Mouse (Mus musculus): Measurements from ENCODE around the gene Gp5. TPM values are rescaled to one million over a fixed set of nuclear protein-coding genes. Genes with fewer than 3 reads are reported as not detected.

Gp5 gene
- total and polyA plus RNA-seq, 2 experiments from 2014 or later: 0.78 to 2.6 TPM

GRCm38 (mm10) chr16:30290436-30290835, 20.1 kb downstream of the Gp5 start:
- Histone ChIP-seq H3K36me3 (ENCODE audit: insufficient read depth, low read length) (no peaks in the 10 kb centered on the region), H3K4me2 (ENCODE audit: low read depth, low read length, poor library complexity, severe bottlenecking) (no peak overlapping the region), H3K9ac (replicated peaks; ENCODE audit: low read length, poor library complexity, severe bottlenecking) (no peak overlapping the region), H3K4me3 (ENCODE audit: low read depth, low read length) (no peak overlapping the region), H3K9me3 (ENCODE audit: low read length) (no peaks in the 10 kb centered on the region), H3K27me3 (ENCODE audit: insufficient read depth, low read length) (no peaks in the 10 kb centered on the region), H3K27ac (ENCODE audit: low read depth, low read length) (no peak overlapping the region), H3K4me1 (ENCODE audit: insufficient read depth, low read length) (no peaks in the 10 kb centered on the region)
- TF ChIP-seq CTCF (IDR thresholded peaks at IDR 0.05): no peak
- DNase-seq (ENCODE audit: low spot score) (peak; percentile 47), ATAC-seq (ENCODE audit: low FRiP score) (no peak)
- WGBS: 77% methylated on average over 6 of the region's 6 CpGs

GRCm38 (mm10) chr16:30285701-30286100, 24.9 kb downstream of the Gp5 start:
- no peaks in the 10 kb centered on the region for H3K36me3 ChIP-seq (ENCODE audit: insufficient read depth, low read length)
- H3K9ac ChIP-seq (replicated peaks; ENCODE audit: low read length, poor library complexity, severe bottlenecking): no peak overlapping the region
- H3K27me3 ChIP-seq (ENCODE audit: insufficient read depth, low read length): peaks cover 13% of the 10 kb centered on the region
- no peak overlapping the region for H3K27ac ChIP-seq (ENCODE audit: low read depth, low read length)
- H3K4me1 ChIP-seq (ENCODE audit: insufficient read depth, low read length): peaks cover 5% of the 10 kb centered on the region; the same call in 1 of the 2 replicates
- no peak for TF ChIP-seq CTCF (IDR thresholded peaks at IDR 0.05)
- H3K9me3 ChIP-seq (ENCODE audit: low read length): no peaks in the 10 kb centered on the region
- no peak overlapping the region for H3K4me3 ChIP-seq (ENCODE audit: low read depth, low read length)
- H3K4me2 ChIP-seq (ENCODE audit: low read depth, low read length, poor library complexity, severe bottlenecking): no peak overlapping the region
- ATAC-seq (ENCODE audit: low FRiP score): no peak
- 54% methylated on average over 4 of the region's 4 CpGs for WGBS
- DNase-seq (ENCODE audit: low spot score): no peak

GRCm38 (mm10) chr16:30283743-30284337, 26.7 kb downstream of the Gp5 start:
- peak overlapping the region; percentile 16; the same call in 1 of the 2 replicates for H3K4me3 ChIP-seq (ENCODE audit: low read depth, low read length)
- peaks cover 5% of the 10 kb centered on the region; the same call in 1 of the 2 replicates for H3K4me1 ChIP-seq (ENCODE audit: insufficient read depth, low read length)
- H3K9ac ChIP-seq (replicated peaks; ENCODE audit: low read length, poor library complexity, severe bottlenecking): no peak overlapping the region
- WGBS: 2% methylated on average over 15 of the region's 15 CpGs
- H3K4me2 ChIP-seq (ENCODE audit: low read depth, low read length, poor library complexity, severe bottlenecking): peak overlapping the region; percentile 49
- ATAC-seq (ENCODE audit: low FRiP score) (peak; percentile 64), DNase-seq (ENCODE audit: low spot score) (peak; percentile 62)
- peaks cover 13% of the 10 kb centered on the region for H3K27me3 ChIP-seq (ENCODE audit: insufficient read depth, low read length)
- H3K27ac ChIP-seq (ENCODE audit: low read depth, low read length): no peak overlapping the region
- TF ChIP-seq CTCF (IDR thresholded peaks at IDR 0.05): peak; percentile 82
- no peaks in the 10 kb centered on the region for H3K9me3 ChIP-seq (ENCODE audit: low read length)
- no peaks in the 10 kb centered on the region for H3K36me3 ChIP-seq (ENCODE audit: insufficient read depth, low read length)

- no peak within 1 kb of the TSS for H3K27ac ChIP-seq (ENCODE audit: low read depth, low read length)
- H3K36me3 ChIP-seq (ENCODE audit: insufficient read depth, low read length): no peaks in the 10 kb centered on the region
- DNase-seq (ENCODE audit: low spot score) (no peak), ATAC-seq (ENCODE audit: low FRiP score) (no peak)
- H3K4me1 ChIP-seq (ENCODE audit: insufficient read depth, low read length): peaks cover 5% of the 10 kb centered on the region; the same call in 1 of the 2 replicates
- H3K9me3 ChIP-seq (ENCODE audit: low read length): no peaks in the 10 kb centered on the region
- peak within 1 kb of the TSS; percentile 29 for H3K4me3 ChIP-seq (ENCODE audit: low read depth, low read length)
- H3K27me3 ChIP-seq (ENCODE audit: insufficient read depth, low read length): peaks cover 13% of the 10 kb centered on the region
- H3K9ac ChIP-seq (replicated peaks; ENCODE audit: low read length, poor library complexity, severe bottlenecking): 0 out of 2 replicates have a peak within 1 kb of the TSS, but pooled peaks have one; percentile 33
- peak within 1 kb of the TSS; percentile 49 for H3K4me2 ChIP-seq (ENCODE audit: low read depth, low read length, poor library complexity, severe bottlenecking)
- WGBS: 7% methylated on average over 34 of the region's 34 CpGs
- peak; percentile 44 for TF ChIP-seq CTCF (IDR thresholded peaks at IDR 0.05)
Measured at GRCm38 (mm10) chr16:30282844-30283495, 27.6 kb downstream of the Gp5 start, which contains the start of gene Lrrc15. Gene Lrrc15, minus strand, starts transcription at chr16:30283256.

- no peak overlapping the region for H3K27ac ChIP-seq (ENCODE audit: low read depth, low read length)
- no peaks in the 10 kb centered on the region for H3K9me3 ChIP-seq (ENCODE audit: low read length)
- H3K27me3 ChIP-seq (ENCODE audit: insufficient read depth, low read length): peaks cover 13% of the 10 kb centered on the region
- H3K4me2 ChIP-seq (ENCODE audit: low read depth, low read length, poor library complexity, severe bottlenecking): no peak overlapping the region
- no peak overlapping the region for H3K4me3 ChIP-seq (ENCODE audit: low read depth, low read length)
- peaks cover 5% of the 10 kb centered on the region; the same call in 1 of the 2 replicates for H3K4me1 ChIP-seq (ENCODE audit: insufficient read depth, low read length)
- DNase-seq (ENCODE audit: low spot score) (no peak), ATAC-seq (ENCODE audit: low FRiP score) (no peak)
- WGBS: 13% methylated on average over 4 of the region's 4 CpGs
- H3K9ac ChIP-seq (replicated peaks; ENCODE audit: low read length, poor library complexity, severe bottlenecking): no peak overlapping the region
- no peaks in the 10 kb centered on the region for H3K36me3 ChIP-seq (ENCODE audit: insufficient read depth, low read length)
- TF ChIP-seq CTCF (IDR thresholded peaks at IDR 0.05): no peak
Measured at GRCm38 (mm10) chr16:30280676-30281297, 29.8 kb downstream of the Gp5 start.

GRCm38 (mm10) chr16:30278406-30278805, 32.2 kb downstream of the Gp5 start:
- no peak overlapping the region for H3K4me3 ChIP-seq (ENCODE audit: low read depth, low read length)
- peaks cover 8% of the 10 kb centered on the region for H3K27me3 ChIP-seq (ENCODE audit: insufficient read depth, low read length)
- no peak overlapping the region for H3K4me2 ChIP-seq (ENCODE audit: low read depth, low read length, poor library complexity, severe bottlenecking)
- TF ChIP-seq CTCF (IDR thresholded peaks at IDR 0.05): no peak
- no peak for DNase-seq (ENCODE audit: low spot score)
- no peak overlapping the region for H3K9ac ChIP-seq (replicated peaks; ENCODE audit: low read length, poor library complexity, severe bottlenecking)
- ATAC-seq (ENCODE audit: low FRiP score): no peak
- H3K27ac ChIP-seq (ENCODE audit: low read depth, low read length): no peak overlapping the region
- H3K36me3 ChIP-seq (ENCODE audit: insufficient read depth, low read length): no peaks in the 10 kb centered on the region
- no peaks in the 10 kb centered on the region for H3K9me3 ChIP-seq (ENCODE audit: low read length)
- 82% methylated on average over 11 of the region's 11 CpGs for WGBS
- H3K4me1 ChIP-seq (ENCODE audit: insufficient read depth, low read length): 0 out of 2 replicates have a peak, but pooled peaks cover 5% of the 10 kb centered on the region

Measured in midbrain, postnatal 0 days (tissue).